Mouse (Mus musculus): Measurements from ENCODE around the gene Wbp4. TPM values are rescaled to one million over a fixed set of nuclear protein-coding genes. Genes with fewer than 3 reads are reported as not detected.

Wbp4 gene
- total and polyA plus RNA-seq, 3 experiments, result 31.3 to 68.5 (median 36.2) TPM

DNA sequence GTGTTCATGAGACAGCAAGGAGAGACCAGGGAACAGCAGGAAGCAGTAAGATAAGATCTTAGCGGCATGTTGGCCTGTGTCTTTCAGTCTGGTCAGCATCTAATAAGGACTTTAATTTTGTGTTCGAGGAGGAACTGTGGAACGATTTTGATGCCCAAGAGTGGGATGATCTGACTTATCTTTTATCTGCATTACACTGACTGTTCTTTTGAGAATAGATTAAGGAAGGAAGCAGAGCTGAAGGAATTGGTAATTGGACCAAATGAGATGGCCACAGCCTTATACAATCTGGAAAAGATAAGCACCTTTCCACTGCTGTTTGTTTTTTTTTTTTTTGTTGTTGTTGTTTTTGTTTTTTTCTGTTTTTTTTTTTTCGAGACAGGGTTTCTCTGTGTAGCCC, 19.4 kb upstream of the Wbp4 start:
- no peaks in the 10 kb centered on the region for H3K27me3 ChIP-seq (replicated peaks)
- no peak overlapping the region for H3K27ac ChIP-seq (ENCODE audit: insufficient read depth, low read depth)
- no peak overlapping the region for H3K4me3 ChIP-seq (replicated peaks in 1 of 3; ENCODE audit: low read depth in 2 of 3, low read length in 2 of 3, poor library complexity in 1 of 3)
- peaks cover 0 to 3% of the 10 kb centered on the region in 2 experiments; a peak in 1 of 4 replicates for H3K4me1 ChIP-seq (ENCODE audit: control insufficient read depth in 1 of 2, insufficient read depth in 2 of 2)
- H3K9ac ChIP-seq (ENCODE audit: insufficient read depth, low read depth), result no peak overlapping the region
- H3K36me3 ChIP-seq (replicated peaks in 1 of 2; ENCODE audit: control insufficient read depth in 1 of 2, insufficient read depth in 1 of 2, low read length in 1 of 2), result no peaks in the 10 kb centered on the region
- DNase-seq (ENCODE audit: extremely low read depth), result no peak
- H3K9me3 ChIP-seq (replicated peaks; ENCODE audit: low read length), result no peaks in the 10 kb centered on the region
- dilution Hi-C loops (cut with MboI; ENCODE audit: extremely low pct_ligation_motif_present, extremely low pct_unique_long_range_greater_than_20kb, low sequenced_read_pairs) (no loop called here), in situ Hi-C loops (cut with MboI; ENCODE audit: low pct_ligation_motif_present, low pct_unique_long_range_greater_than_20kb, low sequenced_read_pairs) (no loop called here)
- TF ChIP-seq USF1 (IDR thresholded peaks at IDR 0.05; ENCODE audit: low read depth, low read length), result no peak
- TF ChIP-seq MAX (IDR thresholded peaks at IDR 0.05; ENCODE audit: low read length), result no peak
- no peak for TF ChIP-seq ETS1 (conservative IDR thresholded peaks at IDR 0.05; ENCODE audit: low read depth, low read length)
- TF ChIP-seq IRF4 (IDR thresholded peaks at IDR 0.05; ENCODE audit: low read depth, low read length), result no peak
- TF ChIP-seq TBP (conservative IDR thresholded peaks at IDR 0.05; ENCODE audit: low read depth, low read length), result no peak
- no peak for TF ChIP-seq ELF1 (IDR thresholded peaks at IDR 0.05; ENCODE audit: low read depth, low read length)
- TF ChIP-seq MAFK (IDR thresholded peaks at IDR 0.05; ENCODE audit: insufficient replicate concordance, low read length), result no peak
- TF ChIP-seq ZMIZ1 (IDR thresholded peaks at IDR 0.05; ENCODE audit: low read depth, low read length), result no peak
- no peak for TF ChIP-seq JUND (conservative IDR thresholded peaks at IDR 0.05; ENCODE audit: low read depth, low read length)
- no peak for TF ChIP-seq RAD21 (IDR thresholded peaks at IDR 0.05; ENCODE audit: low read depth, low read length)
- TF ChIP-seq MXI1 (IDR thresholded peaks at IDR 0.05; ENCODE audit: low read depth, low read length), result no peak
- no peak for TF ChIP-seq CHD1 (IDR thresholded peaks at IDR 0.05; ENCODE audit: low read depth, low read length)
- H3K4me2 ChIP-seq (ENCODE audit: insufficient read depth, low read depth, poor library complexity, severe bottlenecking), result no peak overlapping the region
- no peaks in the 10 kb centered on the region; the same call in 1 of the 2 replicates for H3K79me2 ChIP-seq (replicated peaks; ENCODE audit: control insufficient read depth, extremely low read depth, insufficient read depth, poor library complexity, severe bottlenecking)

DNA sequence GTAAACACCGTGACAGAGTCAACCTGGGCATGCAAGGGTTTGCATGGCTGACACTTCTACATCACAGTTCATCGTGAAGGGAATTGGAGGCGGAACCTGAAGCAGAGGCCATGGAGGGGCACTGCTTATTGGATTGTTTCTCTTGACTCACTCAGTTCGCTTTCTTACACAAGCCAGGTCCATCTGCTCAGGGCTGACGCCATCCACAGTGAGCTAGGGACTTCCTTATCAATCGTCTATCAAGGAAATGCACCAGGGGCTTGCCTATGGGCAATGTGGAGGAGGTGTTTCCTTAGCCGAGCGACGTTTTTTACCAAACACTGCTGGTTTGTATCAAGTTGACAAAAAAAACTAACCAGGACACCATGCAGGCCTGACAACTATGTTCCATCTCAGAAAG, 18.0 kb upstream of the Wbp4 start:
- DNase-seq (ENCODE audit: extremely low read depth), result no peak
- Histone ChIP-seq H3K9ac (ENCODE audit: insufficient read depth, low read depth) (no peak overlapping the region), H3K4me1 (ENCODE audit: control insufficient read depth in 1 of 2, insufficient read depth in 2 of 2) (peaks cover 0 to 3% of the 10 kb centered on the region in 2 experiments; a peak in 1 of 4 replicates), H3K79me2 (replicated peaks; ENCODE audit: control insufficient read depth, extremely low read depth, insufficient read depth, poor library complexity, severe bottlenecking) (no peaks in the 10 kb centered on the region; the same call in 1 of the 2 replicates), H3K9me3 (replicated peaks; ENCODE audit: low read length) (no peaks in the 10 kb centered on the region), H3K4me3 (replicated peaks in 1 of 3; ENCODE audit: low read depth in 2 of 3, low read length in 2 of 3, poor library complexity in 1 of 3) (no peak overlapping the region), H3K27me3 (replicated peaks) (no peaks in the 10 kb centered on the region), H3K36me3 (replicated peaks in 1 of 2; ENCODE audit: control insufficient read depth in 1 of 2, insufficient read depth in 1 of 2, low read length in 1 of 2) (no peaks in the 10 kb centered on the region), H3K27ac (ENCODE audit: insufficient read depth, low read depth) (no peak overlapping the region), H3K4me2 (ENCODE audit: insufficient read depth, low read depth, poor library complexity, severe bottlenecking) (no peak overlapping the region)
- in situ Hi-C loops (cut with MboI; ENCODE audit: low pct_ligation_motif_present, low pct_unique_long_range_greater_than_20kb, low sequenced_read_pairs) (no loop called here), dilution Hi-C loops (cut with MboI; ENCODE audit: extremely low pct_ligation_motif_present, extremely low pct_unique_long_range_greater_than_20kb, low sequenced_read_pairs) (no loop called here)
- TF ChIP-seq TCF12 (IDR thresholded peaks at IDR 0.05; ENCODE audit: low read depth, low read length), result no peak
- no peak for TF ChIP-seq CHD2 (IDR thresholded peaks at IDR 0.05; ENCODE audit: low read length)
- TF ChIP-seq ELF1 (IDR thresholded peaks at IDR 0.05; ENCODE audit: low read depth, low read length), result no peak
- no peak for TF ChIP-seq ZNF384 (IDR thresholded peaks at IDR 0.05; ENCODE audit: low read depth, low read length)
- TF ChIP-seq MXI1 (IDR thresholded peaks at IDR 0.05; ENCODE audit: low read depth, low read length), result no peak
- no peak for TF ChIP-seq TBP (conservative IDR thresholded peaks at IDR 0.05; ENCODE audit: low read depth, low read length)
- TF ChIP-seq HCFC1 (IDR thresholded peaks at IDR 0.05; ENCODE audit: low read depth, low read length), result no peak
- no peak for TF ChIP-seq NELFE (IDR thresholded peaks at IDR 0.05; ENCODE audit: low read depth, low read length)
- TF ChIP-seq MAX (IDR thresholded peaks at IDR 0.05; ENCODE audit: low read length), result no peak
- TF ChIP-seq ZKSCAN1 (IDR thresholded peaks at IDR 0.05; ENCODE audit: borderline replicate concordance, low read depth, low read length), result no peak
- TF ChIP-seq JUN (IDR thresholded peaks at IDR 0.05; ENCODE audit: insufficient read depth, low read depth, low read length), result no peak
- TF ChIP-seq POLR2A (IDR thresholded peaks at IDR 0.05; ENCODE audit: low read depth, low read length), result no peak
- TF ChIP-seq PAX5 (IDR thresholded peaks at IDR 0.05; ENCODE audit: low read length), result no peak
- no peak for TF ChIP-seq USF1 (IDR thresholded peaks at IDR 0.05; ENCODE audit: low read depth, low read length)
- no peak for TF ChIP-seq ZMIZ1 (IDR thresholded peaks at IDR 0.05; ENCODE audit: low read depth, low read length)
- TF ChIP-seq RCOR1 (conservative IDR thresholded peaks at IDR 0.05; ENCODE audit: low read depth, low read length), result no peak

All from CH12.LX (cell line).